Mouse (Mus musculus) E14TG2a.4 (cell line): ENCODE measurements around the gene Rsph14.

ENCODE experiments used
- CTCF ChIP-seq: conservative IDR thresholded peaks from 2 replicates; pipeline ENCODE4 v1.5.1; 2014; ENCODE audit warnings: low read length
- NANOG ChIP-seq: IDR thresholded peaks from 2 replicates; pipeline ENCODE4 v1.6.1; 2014; ENCODE audit warnings: borderline replicate concordance, low read length, mixed read lengths
- POU5F1 ChIP-seq: IDR thresholded peaks from 2 replicates; pipeline ENCODE4 v1.6.1; 2014; ENCODE audit warnings: low read length, borderline replicate concordance

- TF ChIP-seq CTCF (no peak), NANOG (no peak), POU5F1 (no peak)
Observed at GRCm38 (mm10) chr10:75004067-75004466, 28.3 kb downstream of the Rsph14 start.
